Mouse (Mus musculus) heart, postnatal 0 days (tissue): Measurements from ENCODE around the gene Spry1. TPM values are rescaled to one million over a fixed set of nuclear protein-coding genes. Genes with fewer than 3 reads are reported as not detected.

Experiments used
- ATAC-seq: fragments of 200-750 bp; cut with Nextera tagmentation; 2 replicates; pipeline ENCODE4 v1.8.0; 2017; ENCODE audit warnings: low read depth, moderate number of reproducible peaks, moderate library complexity; ENCODE audit not compliant: insufficient read depth
- DNase-seq: peaks from one replicate; pipeline ENCODE4 v3.0.0-alpha.2; 2016; ENCODE audit warnings: low spot score
- H3K27ac ChIP-seq: fragments of 300-500 bp; sonication (generic); 2 replicates; pipeline ENCODE4 v1.5.1; 2014; ENCODE audit warnings: low read depth, mild to moderate bottlenecking
- H3K27me3 ChIP-seq: fragments of 300-500 bp; sonication (generic); 2 replicates; pipeline ENCODE4 v1.6.1; 2014; ENCODE audit warnings: low read length, mixed read lengths; ENCODE audit not compliant: control insufficient read depth, insufficient read depth
- H3K36me3 ChIP-seq: fragments of 300-500 bp; sonication (generic); replicated peaks from 2 replicates; pipeline ENCODE4 v1.6.1; 2014; ENCODE audit warnings: low read length, mixed read lengths; ENCODE audit not compliant: control insufficient read depth, insufficient read depth
- H3K4me1 ChIP-seq: fragments of 300-500 bp; sonication (generic); 2 replicates; pipeline ENCODE4 v1.6.1; 2014; ENCODE audit warnings: antibody characterized with exemption; ENCODE audit not compliant: control insufficient read depth, insufficient read depth
- H3K4me2 ChIP-seq: fragments of 300-500 bp; sonication (generic); 2 replicates; pipeline ENCODE4 v1.6.1; 2014; ENCODE audit warnings: low read depth, mild to moderate bottlenecking, low read length, moderate library complexity
- H3K4me3 ChIP-seq: fragments of 300-500 bp; sonication (generic); 2 replicates; pipeline ENCODE4 v1.5.1; 2014; ENCODE audit warnings: low read depth, low read length
- H3K9ac ChIP-seq: fragments of 300-500 bp; sonication (generic); replicated peaks from 2 replicates; pipeline ENCODE4 v1.6.1; 2014; ENCODE audit warnings: low read depth, low read length, mixed read lengths
- H3K9me3 ChIP-seq: fragments of 300-500 bp; sonication (generic); replicated peaks from 2 replicates; pipeline ENCODE4 v1.6.1; 2016; ENCODE audit warnings: low read length; ENCODE audit not compliant: control insufficient read depth
- CTCF ChIP-seq: IDR thresholded peaks from 2 replicates; pipeline ENCODE4 v1.5.1; 2016; ENCODE audit warnings: antibody characterized with exemption, control low read depth, low read depth
- EP300 ChIP-seq: IDR thresholded peaks from 2 replicates; pipeline ENCODE4 v1.6.1; 2016; ENCODE audit warnings: antibody characterized with exemption, low read depth
- WGBS: fragments of 180-500 bp; shearing (Covaris S2); extraction: QIAGEN DNeasy Blood & Tissue Kit; methylation state at CpG from one replicate; pipeline ENCODE4 v1.1.7; 2014; 5-methylcytosine and 5-hydroxymethylcytosine counted together
- polyA plus RNA-seq: library from polyadenylated mRNA; unstranded; fragments of >200 nt; fragmentation: Nextera tagmentation; extraction: Ambion mirVana; gene quantifications from 2 replicates; pipeline ENCODE4 v1.2.1, GENCODE M21; 2015
- total RNA-seq: library from RNA; depleted of rRNA; stranded (reverse); fragments of >200 nt; gene quantifications from 2 replicates; pipeline ENCODE4 v1.2.3, GENCODE M21; 2014; ENCODE audit warnings: low replicate concordance

Spry1 gene
- total and polyA plus RNA-seq, 2 experiments from 2014 or later: 5.4 to 39.6 TPM

- WGBS: 82% methylated on average over 3 of the region's 3 CpGs
- no peak for DNase-seq
- Histone ChIP-seq H3K27ac (no peak overlapping the region), H3K4me1 (no peaks in the 10 kb centered on the region), H3K4me2 (no peak overlapping the region), H3K9ac (no peak overlapping the region), H3K36me3 (no peaks in the 10 kb centered on the region), H3K9me3 (no peaks in the 10 kb centered on the region), H3K27me3 (no peaks in the 10 kb centered on the region), H3K4me3 (no peak overlapping the region)
- no peak for TF ChIP-seq CTCF
- TF ChIP-seq EP300: no peak
- ATAC-seq: no peak
These were observed 7.0 kb upstream of the Spry1 start for GRCm38 (mm10) chr3:37632751-37633150.

GRCm38 (mm10) chr3:37634648-37635047 lies 5.1 kb upstream of the Spry1 start:
- Histone ChIP-seq H3K4me1 (no peaks in the 10 kb centered on the region; the same call in 1 of the 2 replicates), H3K27me3 (no peaks in the 10 kb centered on the region), H3K27ac (no peak overlapping the region), H3K9me3 (no peaks in the 10 kb centered on the region), H3K36me3 (no peaks in the 10 kb centered on the region), H3K9ac (no peak overlapping the region), H3K4me3 (no peak overlapping the region), H3K4me2 (no peak overlapping the region)
- DNase-seq: peak; percentile 29
- TF ChIP-seq EP300: no peak
- TF ChIP-seq CTCF: peak; percentile 56
- WGBS: 30% methylated on average over 4 of the region's 4 CpGs
- ATAC-seq: no peak

- ATAC-seq: no peak
- Histone ChIP-seq H3K36me3 (no peaks in the 10 kb centered on the region), H3K9me3 (no peaks in the 10 kb centered on the region), H3K9ac (no peak overlapping the region), H3K4me1 (peaks cover under 1% of the 10 kb centered on the region; the same call in 1 of the 2 replicates), H3K4me2 (no peak overlapping the region), H3K4me3 (no peak overlapping the region), H3K27ac (no peak overlapping the region), H3K27me3 (no peaks in the 10 kb centered on the region)
- 85% methylated on average over 4 of the region's 4 CpGs for WGBS
- TF ChIP-seq EP300: no peak
- no peak for TF ChIP-seq CTCF
- DNase-seq: no peak
These were observed 2.8 kb upstream of the Spry1 start for GRCm38 (mm10) chr3:37636921-37637320.

- peak overlapping the region; percentile 93 for H3K4me2 ChIP-seq
- H3K27me3 ChIP-seq: no peaks in the 10 kb centered on the region
- H3K27ac ChIP-seq: peak overlapping the region; percentile 81
- H3K36me3 ChIP-seq: peaks cover 22% of the 10 kb centered on the region
- DNase-seq (no peak), ATAC-seq (peak; percentile 71)
- peak overlapping the region; percentile 79 for H3K9ac ChIP-seq
- WGBS: under 1% methylated on average over 71 of the region's 86 CpGs
- peaks cover 9% of the 10 kb centered on the region; the same call in 1 of the 2 replicates for H3K4me1 ChIP-seq
- TF ChIP-seq CTCF (no peak), EP300 (no peak)
- no peaks in the 10 kb centered on the region for H3K9me3 ChIP-seq
- peak overlapping the region; percentile 79 for H3K4me3 ChIP-seq
These were observed 495 bp downstream of the Spry1 start for GRCm38 (mm10) chr3:37640162-37640721.

GRCm38 (mm10) chr3:37640810-37641209 lies 1.1 kb downstream of the Spry1 start:
- TF ChIP-seq CTCF (peak; percentile 60), EP300 (no peak)
- WGBS: under 1% methylated on average over 40 of the region's 47 CpGs
- ATAC-seq (peak; percentile 81), DNase-seq (peak; percentile 69)
- Histone ChIP-seq H3K9me3 (no peaks in the 10 kb centered on the region), H3K9ac (peak overlapping the region; percentile 79), H3K4me3 (peak overlapping the region; percentile 79), H3K4me1 (peaks cover 9% of the 10 kb centered on the region; the same call in 1 of the 2 replicates), H3K27ac (peak overlapping the region; percentile 81), H3K4me2 (peak overlapping the region; percentile 93), H3K36me3 (peaks cover 23% of the 10 kb centered on the region), H3K27me3 (no peaks in the 10 kb centered on the region)
